Mouse (Mus musculus): Measurements from ENCODE around the gene Sez6l. TPM values are rescaled to one million over a fixed set of nuclear protein-coding genes. Genes with fewer than 3 reads are reported as not detected.

Sez6l gene
- polyA plus RNA-seq, 1 experiment from 2014 or later, result 35.5 TPM

GRCm38 (mm10) chr5:112573916-112574315, 3.1 kb downstream of the Sez6l start:
- Histone ChIP-seq H3K27me3 (ENCODE audit: control insufficient read depth, insufficient read depth, low read length) (no peaks in the 10 kb centered on the region), H3K4me1 (replicated peaks; ENCODE audit: control insufficient read depth, insufficient read depth, low read length) (peaks cover 27% of the 10 kb centered on the region), H3K27ac (no peak overlapping the region)

DNA sequence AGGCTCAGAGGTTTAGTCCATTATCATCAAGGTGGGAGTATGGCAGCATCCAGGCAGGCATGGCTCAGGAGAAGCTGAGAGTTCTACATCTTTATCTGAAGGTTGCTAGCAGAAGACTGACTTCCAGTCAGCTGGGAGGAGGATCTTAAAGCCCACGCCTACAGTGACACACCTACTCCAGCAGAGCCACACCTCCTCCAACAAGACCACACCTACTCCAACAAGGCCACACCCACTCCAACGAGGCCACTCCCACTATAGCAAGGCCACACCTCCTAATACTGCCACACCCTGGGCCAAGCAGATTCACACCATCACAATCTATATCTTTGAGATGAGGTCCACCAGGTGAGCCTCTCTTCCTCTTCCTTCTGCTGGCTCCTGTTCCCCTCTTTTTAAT, 4.8 kb downstream of the Sez6l start:
- Histone ChIP-seq H3K9me3 (ENCODE audit: control insufficient read depth, low read length) (no peaks in the 10 kb centered on the region), H3K4me3 (replicated peaks; ENCODE audit: low read length) (no peak overlapping the region), H3K36me3 (replicated peaks; ENCODE audit: control insufficient read depth, insufficient read depth) (no peaks in the 10 kb centered on the region), H3K27me3 (ENCODE audit: control insufficient read depth, insufficient read depth, low read length) (no peaks in the 10 kb centered on the region), H3K4me2 (replicated peaks) (no peak overlapping the region), H3K4me1 (replicated peaks; ENCODE audit: control insufficient read depth, insufficient read depth, low read length) (peaks cover 13% of the 10 kb centered on the region; the same call in 1 of the 2 replicates), H3K9ac (no peak overlapping the region), H3K27ac (no peak overlapping the region)
- 63% methylated on average over 2 of the region's 2 CpGs for WGBS
- ATAC-seq (ENCODE audit: low FRiP score) (no peak), DNase-seq (ENCODE audit: low spot score) (no peak)

More at GRCm38 (mm10) chr5:112573916-112574315, 3.1 kb downstream of the Sez6l start:
- Histone ChIP-seq H3K4me3 (replicated peaks; ENCODE audit: low read length) (peak overlapping the region; percentile 80), H3K9ac (peak overlapping the region; percentile 94), H3K4me2 (replicated peaks) (peak overlapping the region; percentile 81), H3K9me3 (ENCODE audit: control insufficient read depth, low read length) (no peaks in the 10 kb centered on the region), H3K36me3 (replicated peaks; ENCODE audit: control insufficient read depth, insufficient read depth) (no peaks in the 10 kb centered on the region)
- ATAC-seq (ENCODE audit: low FRiP score) (0 out of 2 replicates have a peak, but pooled peaks have one; percentile 53), DNase-seq (ENCODE audit: low spot score) (peak; percentile 81)
- WGBS, result 4% methylated on average over 8 of the region's 8 CpGs

DNA sequence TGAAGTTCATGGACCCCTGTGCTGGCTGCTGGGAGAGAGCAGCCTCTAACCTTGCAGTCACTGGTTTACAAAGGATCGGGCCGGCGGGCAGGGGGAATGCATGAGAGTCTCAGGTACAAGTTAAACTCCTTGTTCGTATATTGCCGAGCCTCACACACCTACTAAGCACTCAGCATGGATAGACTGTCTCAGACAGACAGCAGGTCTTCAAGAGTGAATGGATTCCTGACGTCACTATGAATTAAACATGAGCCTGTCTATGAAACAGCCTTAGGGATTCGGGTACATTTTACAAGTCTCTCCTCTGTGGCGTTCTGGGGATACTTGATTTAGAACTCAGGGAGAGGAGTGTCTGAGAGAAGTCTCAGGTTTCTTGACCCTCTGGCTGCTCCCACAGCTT, 11.5 kb downstream of the Sez6l start:
- Histone ChIP-seq H3K9me3 (ENCODE audit: control insufficient read depth, low read length) (no peaks in the 10 kb centered on the region), H3K4me3 (replicated peaks; ENCODE audit: low read length) (no peak overlapping the region), H3K36me3 (replicated peaks; ENCODE audit: control insufficient read depth, insufficient read depth) (no peaks in the 10 kb centered on the region), H3K9ac (no peak overlapping the region), H3K4me1 (replicated peaks; ENCODE audit: control insufficient read depth, insufficient read depth, low read length) (peaks cover 33% of the 10 kb centered on the region), H3K27me3 (ENCODE audit: control insufficient read depth, insufficient read depth, low read length) (no peaks in the 10 kb centered on the region), H3K27ac (no peak overlapping the region), H3K4me2 (replicated peaks) (no peak overlapping the region)
- WGBS, result 38% methylated on average over 8 of the region's 8 CpGs
- 0 out of 2 replicates have a peak, but pooled peaks have one; percentile 22 for ATAC-seq (ENCODE audit: low FRiP score)
- DNase-seq (ENCODE audit: low spot score), result no peak

DNA sequence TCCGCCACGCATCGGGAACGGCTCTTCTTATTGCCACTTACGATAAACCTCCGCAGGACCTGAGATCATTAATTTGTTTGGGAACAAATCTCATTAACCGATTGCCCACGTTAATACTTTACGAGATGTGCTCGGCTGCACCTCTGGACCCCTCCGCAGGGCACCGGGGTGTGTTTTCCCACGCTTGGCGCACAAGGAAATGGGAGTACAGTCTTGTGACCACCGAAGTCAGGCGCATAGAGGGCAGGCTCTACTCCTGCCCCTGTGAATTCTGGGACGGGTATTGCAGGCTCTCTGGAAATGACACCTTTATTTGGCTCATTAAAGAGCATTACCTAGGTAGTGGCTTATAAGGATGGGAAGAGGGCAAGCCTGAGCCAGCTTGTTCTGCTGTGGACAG, 11.9 kb downstream of the Sez6l start:
- Histone ChIP-seq H3K4me1 (replicated peaks; ENCODE audit: control insufficient read depth, insufficient read depth, low read length) (peaks cover 33% of the 10 kb centered on the region), H3K9ac (no peak overlapping the region), H3K27me3 (ENCODE audit: control insufficient read depth, insufficient read depth, low read length) (no peaks in the 10 kb centered on the region), H3K9me3 (ENCODE audit: control insufficient read depth, low read length) (no peaks in the 10 kb centered on the region), H3K4me2 (replicated peaks) (no peak overlapping the region), H3K4me3 (replicated peaks; ENCODE audit: low read length) (no peak overlapping the region), H3K36me3 (replicated peaks; ENCODE audit: control insufficient read depth, insufficient read depth) (no peaks in the 10 kb centered on the region), H3K27ac (no peak overlapping the region)
- no peak for ATAC-seq (ENCODE audit: low FRiP score)
- WGBS, result 77% methylated on average over 17 of the region's 17 CpGs
- no peak for DNase-seq (ENCODE audit: low spot score)

GRCm38 (mm10) chr5:112560869-112561499, 16.0 kb downstream of the Sez6l start:
- ATAC-seq (ENCODE audit: low FRiP score) (no peak), DNase-seq (ENCODE audit: low spot score) (no peak)
- no peaks in the 10 kb centered on the region for H3K27me3 ChIP-seq (ENCODE audit: control insufficient read depth, insufficient read depth, low read length)
- H3K27ac ChIP-seq, result peak overlapping the region; percentile 53
- no peaks in the 10 kb centered on the region for H3K36me3 ChIP-seq (replicated peaks; ENCODE audit: control insufficient read depth, insufficient read depth)
- WGBS, result 26% methylated on average over 15 of the region's 15 CpGs
- H3K4me3 ChIP-seq (replicated peaks; ENCODE audit: low read length), result no peak overlapping the region
- H3K9ac ChIP-seq, result 0 out of 2 replicates have a peak overlapping the region, but pooled peaks have one; percentile 2
- H3K4me1 ChIP-seq (replicated peaks; ENCODE audit: control insufficient read depth, insufficient read depth, low read length), result peaks cover 28% of the 10 kb centered on the region
- H3K9me3 ChIP-seq (ENCODE audit: control insufficient read depth, low read length), result no peaks in the 10 kb centered on the region
- peak overlapping the region; percentile 16; the same call in 1 of the 2 replicates for H3K4me2 ChIP-seq (replicated peaks)

DNA sequence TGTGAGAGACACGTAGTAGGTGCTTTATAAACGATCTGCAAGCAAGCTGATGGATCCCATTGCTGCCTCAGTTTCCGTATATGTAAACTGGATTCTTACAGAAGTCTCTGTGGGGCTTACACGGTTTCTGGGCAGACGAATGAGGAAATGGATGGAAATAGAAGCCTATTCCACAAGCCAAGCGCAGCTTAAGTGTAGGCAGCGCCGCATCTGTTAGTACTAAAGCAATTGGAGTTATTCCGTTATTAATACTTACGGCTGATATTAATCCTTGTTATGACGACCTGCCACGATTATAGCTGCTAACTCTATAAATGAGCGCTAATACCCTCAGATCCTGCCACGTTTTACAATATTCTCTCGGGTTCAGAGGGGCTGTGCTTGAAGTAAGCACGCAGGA, 16.8 kb downstream of the Sez6l start:
- no peaks in the 10 kb centered on the region for H3K9me3 ChIP-seq (ENCODE audit: control insufficient read depth, low read length)
- H3K9ac ChIP-seq, result no peak overlapping the region
- no peak overlapping the region for H3K4me2 ChIP-seq (replicated peaks)
- H3K4me3 ChIP-seq (replicated peaks; ENCODE audit: low read length), result no peak overlapping the region
- ATAC-seq (ENCODE audit: low FRiP score) (no peak), DNase-seq (ENCODE audit: low spot score) (no peak)
- no peaks in the 10 kb centered on the region for H3K27me3 ChIP-seq (ENCODE audit: control insufficient read depth, insufficient read depth, low read length)
- H3K4me1 ChIP-seq (replicated peaks; ENCODE audit: control insufficient read depth, insufficient read depth, low read length), result peaks cover 22% of the 10 kb centered on the region
- no peak overlapping the region for H3K27ac ChIP-seq
- H3K36me3 ChIP-seq (replicated peaks; ENCODE audit: control insufficient read depth, insufficient read depth), result no peaks in the 10 kb centered on the region
- WGBS, result 73% methylated on average over 16 of the region's 16 CpGs

DNA sequence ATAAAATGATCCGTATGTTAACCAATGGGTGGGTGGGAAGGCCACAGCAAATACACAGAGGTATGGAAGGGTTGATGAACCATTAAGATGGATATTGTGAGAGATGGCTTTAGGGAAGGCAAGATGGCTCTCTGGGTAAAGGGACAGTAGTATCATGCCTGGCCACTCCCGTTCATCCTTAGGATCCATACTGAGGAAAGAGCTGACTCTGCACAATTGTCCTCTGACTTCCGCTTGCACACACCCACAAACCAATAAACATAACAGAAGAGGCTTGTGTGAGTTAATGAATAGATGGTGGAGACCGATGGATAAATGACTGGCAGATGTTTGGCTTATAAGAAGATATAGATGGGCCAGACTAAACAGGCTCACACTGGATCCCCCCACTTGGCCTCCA, 19.6 kb downstream of the Sez6l start:
- 80% methylated on average over 4 of the region's 4 CpGs for WGBS
- Histone ChIP-seq H3K9me3 (ENCODE audit: control insufficient read depth, low read length) (no peaks in the 10 kb centered on the region), H3K36me3 (replicated peaks; ENCODE audit: control insufficient read depth, insufficient read depth) (no peaks in the 10 kb centered on the region), H3K4me1 (replicated peaks; ENCODE audit: control insufficient read depth, insufficient read depth, low read length) (peaks cover 33% of the 10 kb centered on the region), H3K4me2 (replicated peaks) (no peak overlapping the region), H3K4me3 (replicated peaks; ENCODE audit: low read length) (no peak overlapping the region), H3K27ac (no peak overlapping the region), H3K9ac (no peak overlapping the region), H3K27me3 (ENCODE audit: control insufficient read depth, insufficient read depth, low read length) (no peaks in the 10 kb centered on the region)
- DNase-seq (ENCODE audit: low spot score), result no peak
- ATAC-seq (ENCODE audit: low FRiP score), result no peak

GRCm38 (mm10) chr5:112556640-112557039, 20.3 kb downstream of the Sez6l start:
- 72% methylated on average over 3 of the region's 3 CpGs for WGBS
- Histone ChIP-seq H3K27ac (no peak overlapping the region), H3K9ac (no peak overlapping the region), H3K36me3 (replicated peaks; ENCODE audit: control insufficient read depth, insufficient read depth) (no peaks in the 10 kb centered on the region), H3K4me1 (replicated peaks; ENCODE audit: control insufficient read depth, insufficient read depth, low read length) (peaks cover 33% of the 10 kb centered on the region), H3K4me2 (replicated peaks) (no peak overlapping the region), H3K9me3 (ENCODE audit: control insufficient read depth, low read length) (no peaks in the 10 kb centered on the region), H3K4me3 (replicated peaks; ENCODE audit: low read length) (no peak overlapping the region), H3K27me3 (ENCODE audit: control insufficient read depth, insufficient read depth, low read length) (no peaks in the 10 kb centered on the region)
- DNase-seq (ENCODE audit: low spot score), result no peak
- ATAC-seq (ENCODE audit: low FRiP score), result no peak

- Histone ChIP-seq H3K27ac (no peak overlapping the region), H3K36me3 (replicated peaks; ENCODE audit: control insufficient read depth, insufficient read depth) (no peaks in the 10 kb centered on the region), H3K4me2 (replicated peaks) (no peak overlapping the region), H3K4me1 (replicated peaks; ENCODE audit: control insufficient read depth, insufficient read depth, low read length) (peaks cover 44% of the 10 kb centered on the region), H3K4me3 (replicated peaks; ENCODE audit: low read length) (no peak overlapping the region), H3K9me3 (ENCODE audit: control insufficient read depth, low read length) (no peaks in the 10 kb centered on the region), H3K9ac (no peak overlapping the region), H3K27me3 (ENCODE audit: control insufficient read depth, insufficient read depth, low read length) (no peaks in the 10 kb centered on the region)
- no peak for ATAC-seq (ENCODE audit: low FRiP score)
- DNase-seq (ENCODE audit: low spot score), result no peak
- 73% methylated on average over 10 of the region's 10 CpGs for WGBS
These were observed 22.5 kb downstream of the Sez6l start for GRCm38 (mm10) chr5:112554508-112554907.

DNA sequence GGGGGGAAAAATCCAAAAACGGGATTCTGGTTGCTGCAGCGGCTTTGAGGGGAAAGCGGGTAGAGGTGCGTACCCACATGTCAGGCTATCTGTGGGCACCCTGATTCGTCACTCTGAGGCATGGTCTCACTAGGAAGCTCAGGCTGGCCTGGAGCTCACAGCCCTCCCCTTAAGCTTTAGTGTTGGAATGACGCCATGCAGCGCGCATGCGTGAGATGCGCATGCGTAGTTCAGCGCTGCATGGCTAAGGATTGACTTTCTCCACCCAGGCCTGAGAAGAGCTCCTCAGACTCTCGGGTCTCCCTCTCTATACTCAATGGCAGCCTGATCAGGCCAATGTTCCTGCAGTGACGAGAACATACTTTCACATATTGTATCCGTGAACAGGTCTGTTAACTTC, 24.2 kb downstream of the Sez6l start:
- Histone ChIP-seq H3K4me1 (replicated peaks; ENCODE audit: control insufficient read depth, insufficient read depth, low read length) (peaks cover 59% of the 10 kb centered on the region), H3K27me3 (ENCODE audit: control insufficient read depth, insufficient read depth, low read length) (no peaks in the 10 kb centered on the region), H3K4me2 (replicated peaks) (no peak overlapping the region), H3K4me3 (replicated peaks; ENCODE audit: low read length) (no peak overlapping the region), H3K36me3 (replicated peaks; ENCODE audit: control insufficient read depth, insufficient read depth) (no peaks in the 10 kb centered on the region), H3K9ac (no peak overlapping the region), H3K9me3 (ENCODE audit: control insufficient read depth, low read length) (no peaks in the 10 kb centered on the region), H3K27ac (no peak overlapping the region)
- WGBS, result 87% methylated on average over 15 of the region's 15 CpGs
- ATAC-seq (ENCODE audit: low FRiP score), result no peak
- no peak for DNase-seq (ENCODE audit: low spot score)
